Comparison of ENCODE assay signal across 8 mouse cellular contexts in genomic region chr5:29293194-29293593, GRCm38 (mm10).
DNase-seq lines count a peak whose midpoint lies in the region; ATAC-seq lines count a peak whose summit lies in the region.
"Had no signal": no experiment of that assay in that cellular context is flagged by ENCODE, and none has a peak within 500 bp of the region (broad histone marks: within the 10 kb centered on the region; RNA-seq: fewer than 3 reads in every experiment).

No protein-coding gene starts in this region.

- H3K36me3 ChIP-seq in embryonic facial prominence, embryonic 14.5 days (ENCODE audit: control insufficient read depth, insufficient read depth, low read length) = no peaks in the 10 kb centered on the region

- no peaks in the 10 kb centered on the region for H3K27me3 ChIP-seq in embryonic facial prominence, embryonic 14.5 days (replicated peaks; ENCODE audit: control insufficient read depth, insufficient read depth, low read length)
- H3K27me3 ChIP-seq: hindbrain, embryonic 15.5 days had no signal

- no peak overlapping the region for H3K4me2 ChIP-seq in embryonic facial prominence, embryonic 14.5 days (ENCODE audit: low read depth, low read length)
- H3K4me2 ChIP-seq: hindbrain, embryonic 15.5 days had no signal

- H3K27ac ChIP-seq in embryonic facial prominence, embryonic 14.5 days (replicated peaks; ENCODE audit: low read depth, low read length) = no peak overlapping the region
- H3K27ac ChIP-seq: hindbrain, embryonic 15.5 days had no signal

- H3K9me3 ChIP-seq in embryonic facial prominence, embryonic 14.5 days (ENCODE audit: control insufficient read depth, low read length) = no peaks in the 10 kb centered on the region
- H3K9me3 ChIP-seq: hindbrain, embryonic 15.5 days had no signal

- H3K9ac ChIP-seq in embryonic facial prominence, embryonic 14.5 days (ENCODE audit: low read depth, low read length) = no peak overlapping the region
- H3K9ac ChIP-seq: hindbrain, embryonic 15.5 days had no signal

- H3K4me3 ChIP-seq in embryonic facial prominence, embryonic 14.5 days (ENCODE audit: low read depth, low read length) = no peak overlapping the region
- H3K4me3 ChIP-seq: hindbrain, embryonic 15.5 days had no signal

- no peak for ATAC-seq in embryonic facial prominence, embryonic 14.5 days (ENCODE audit: low read depth)

- H3K4me1 ChIP-seq in embryonic facial prominence, embryonic 14.5 days (ENCODE audit: control insufficient read depth, insufficient read depth, low read length) = no peaks in the 10 kb centered on the region
- H3K4me1 ChIP-seq: hindbrain, embryonic 15.5 days had no signal

- DNase-seq in 3134 (ENCODE audit: extremely low read depth, insufficient read length, low spot score) = peak; percentile 5
- peak; percentile 39 to 46 for DNase-seq in B cell, adult 2 months
- peak; percentile 65 to 74 for DNase-seq in adrenal gland, postnatal 36 days
- peak; percentile 57 for DNase-seq in embryonic facial prominence, embryonic 14.5 days (ENCODE audit: low spot score)
- DNase-seq in kidney, adult 9 months = peak; percentile 44
- peak; percentile 42 to 44 for DNase-seq in lung, adult 18-20 months
- DNase-seq in right cerebral cortex, postnatal 4 days = peak; percentile 76

- WGBS in embryonic facial prominence, embryonic 14.5 days = 17% methylated on average over 2 of the region's 2 CpGs

Comparison
In these comparisons a context has a peak if more than half of its experiments do, and no peak if none do; other contexts are left out.
1. DNase-seq: peak in every context shown above with its lines; median percentile 76 in right cerebral cortex, postnatal 4 days; 70 in adrenal gland, postnatal 36 days; 57 in embryonic facial prominence, embryonic 14.5 days; 44 in kidney, adult 9 months; 43 in lung, adult 18-20 months; 42 in B cell, adult 2 months; 5 in 3134.